Mouse (Mus musculus): ENCODE data around the gene Ticrr.

DNA sequence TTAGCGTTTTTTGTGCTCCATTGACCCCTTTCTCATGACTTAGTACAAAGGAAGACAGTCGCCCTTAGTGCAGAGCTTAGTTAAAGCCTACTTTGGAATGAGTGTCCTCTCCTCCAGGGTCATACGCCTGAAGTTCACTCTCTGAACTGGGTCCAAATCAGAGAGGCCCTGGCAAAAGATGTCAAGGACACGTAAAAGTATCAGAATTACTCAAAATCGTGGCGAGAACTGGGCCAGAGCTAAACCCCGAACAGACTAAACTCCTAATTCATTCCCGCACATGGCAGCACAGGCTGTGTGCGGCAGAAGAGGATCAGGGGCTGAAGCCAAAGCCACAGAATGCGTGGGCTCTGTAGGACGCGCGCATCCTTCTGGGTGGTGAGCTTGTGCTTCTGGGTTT lies 71.4 kb downstream of the Ticrr start:
- TF ChIP-seq CTCF (IDR thresholded peaks at IDR 0.05; ENCODE audit: low read depth): no peak
- no peak for TF ChIP-seq EP300 (optimal IDR thresholded peaks at IDR 0.05)
